Mouse (Mus musculus): ENCODE measurements around the gene Tti1. TPM values are rescaled to one million over a fixed set of nuclear protein-coding genes. Genes with fewer than 3 reads are reported as not detected.

Tti1 gene
- polyA plus RNA-seq, 1 experiment, result 11.3 TPM

DNA sequence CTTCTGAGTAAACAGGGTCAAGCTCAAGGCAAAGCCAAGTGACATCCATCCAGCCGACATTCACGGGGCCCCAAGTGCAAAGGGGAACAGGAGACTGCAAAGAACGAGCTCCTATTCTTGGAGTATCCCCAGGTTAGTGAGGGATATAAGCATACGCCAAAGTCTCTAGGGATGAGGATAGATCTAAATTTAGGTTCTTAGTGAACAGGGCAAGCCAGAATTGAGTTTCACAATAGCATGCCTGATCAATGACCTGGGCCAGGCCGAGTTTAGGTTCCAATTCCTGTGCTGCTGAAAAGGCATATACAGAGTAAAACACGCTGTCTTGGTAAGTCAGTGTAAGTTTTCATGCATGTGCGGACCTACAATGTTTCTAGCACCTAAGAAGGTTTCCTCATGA is 18.9 kb downstream of the Tti1 start:
- Histone ChIP-seq H3ac (ENCODE audit: control insufficient read depth, insufficient read length) (no peak overlapping the region), H3K79me2 (ENCODE audit: control insufficient read depth, insufficient read depth) (peaks cover 11% of the 10 kb centered on the region), H3K4me3 (no peak overlapping the region), H3K36me3 (ENCODE audit: control insufficient read depth, insufficient read depth) (peaks cover 11% of the 10 kb centered on the region), H3K4me2 (ENCODE audit: low read depth) (no peak overlapping the region), H3K27me3 (ENCODE audit: control insufficient read depth, insufficient read depth, insufficient read length) (no peaks in the 10 kb centered on the region)
- TF ChIP-seq MAX (IDR thresholded peaks at IDR 0.05; ENCODE audit: low read depth), result no peak
- no peak for TF ChIP-seq REST (IDR thresholded peaks at IDR 0.05; ENCODE audit: insufficient read depth, insufficient read length)
- no peak for TF ChIP-seq POLR2AphosphoS2 (IDR thresholded peaks at IDR 0.05; ENCODE audit: insufficient read length, low read depth)
- TF ChIP-seq MYOG (IDR thresholded peaks at IDR 0.05; ENCODE audit: control insufficient read depth in 1 of 3, insufficient read depth in 1 of 3, insufficient read length in 2 of 3, low read depth in 2 of 3), result no peak
- no peak for TF ChIP-seq CEBPB (IDR thresholded peaks at IDR 0.05; ENCODE audit: insufficient read depth, poor library complexity, severe bottlenecking)
- TF ChIP-seq USF1 (IDR thresholded peaks at IDR 0.05; ENCODE audit: low read depth), result no peak
- TF ChIP-seq TCF3 (IDR thresholded peaks at IDR 0.05; ENCODE audit: insufficient read length, low read depth), result no peak
- TF ChIP-seq POLR2A (IDR thresholded peaks at IDR 0.05; ENCODE audit: insufficient read length, low read depth), result no peak
- no peak for TF ChIP-seq TCF12 (IDR thresholded peaks at IDR 0.05; ENCODE audit: insufficient read depth, poor library complexity, severe bottlenecking)

- TF ChIP-seq POLR2A (IDR thresholded peaks at IDR 0.05; ENCODE audit: insufficient read length, low read depth) (no peak), MAX (IDR thresholded peaks at IDR 0.05; ENCODE audit: low read depth) (no peak), REST (IDR thresholded peaks at IDR 0.05; ENCODE audit: insufficient read depth, insufficient read length) (no peak), MYOG (IDR thresholded peaks at IDR 0.05; ENCODE audit: control insufficient read depth in 1 of 3, insufficient read depth in 1 of 3, insufficient read length in 2 of 3, low read depth in 2 of 3) (no peak), TCF12 (IDR thresholded peaks at IDR 0.05; ENCODE audit: insufficient read depth, poor library complexity, severe bottlenecking) (no peak), POLR2AphosphoS2 (IDR thresholded peaks at IDR 0.05; ENCODE audit: insufficient read length, low read depth) (no peak), TCF3 (IDR thresholded peaks at IDR 0.05; ENCODE audit: insufficient read length, low read depth) (no peak), CEBPB (IDR thresholded peaks at IDR 0.05; ENCODE audit: insufficient read depth, poor library complexity, severe bottlenecking) (no peak), USF1 (IDR thresholded peaks at IDR 0.05; ENCODE audit: low read depth) (no peak), MYOD1 (IDR thresholded peaks at IDR 0.05; ENCODE audit: control insufficient read depth in 1 of 3, insufficient read length in 2 of 3, low read depth in 2 of 3) (no peak), SRF (IDR thresholded peaks at IDR 0.05; ENCODE audit: control insufficient read depth, insufficient read length, low read depth) (no peak), E2F4 (IDR thresholded peaks at IDR 0.05; ENCODE audit: insufficient read depth) (no peak)
- H3K79me2 ChIP-seq (ENCODE audit: control insufficient read depth, insufficient read depth), result no peaks in the 10 kb centered on the region
- no peak overlapping the region for H3ac ChIP-seq (ENCODE audit: control insufficient read depth, insufficient read length)
- no peak overlapping the region for H3K4me2 ChIP-seq (ENCODE audit: low read depth)
- no peaks in the 10 kb centered on the region for H3K27me3 ChIP-seq (ENCODE audit: control insufficient read depth, insufficient read depth, insufficient read length)
- H3K36me3 ChIP-seq (ENCODE audit: control insufficient read depth, insufficient read depth), result peaks cover 11% of the 10 kb centered on the region
- H3K4me3 ChIP-seq, result no peak overlapping the region
These were observed 22.6 kb downstream of the Tti1 start for GRCm38 (mm10) chr2:158005641-158006040.

DNA sequence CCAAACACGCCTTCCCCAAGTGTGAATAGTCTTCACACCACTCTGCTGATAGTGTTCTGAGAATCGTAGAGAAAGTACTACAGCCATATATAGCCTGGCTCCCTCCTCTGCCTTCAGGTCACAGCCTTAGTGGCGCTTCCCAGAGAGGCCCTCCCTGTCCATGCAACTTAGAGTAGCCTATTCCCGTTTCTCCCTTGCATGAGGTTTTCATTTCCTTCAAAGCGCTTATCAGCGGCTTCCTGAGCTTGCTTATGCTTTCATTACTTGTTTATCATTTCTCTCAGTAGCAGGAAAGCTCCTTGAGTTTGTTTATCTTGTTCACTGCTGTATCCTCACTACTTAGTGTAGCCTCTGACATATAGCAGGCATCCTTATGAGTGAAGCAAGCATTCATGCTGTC is 23.6 kb downstream of the Tti1 start:
- Histone ChIP-seq H3K36me3 (ENCODE audit: control insufficient read depth, insufficient read depth) (peaks cover 17% of the 10 kb centered on the region), H3K27me3 (ENCODE audit: control insufficient read depth, insufficient read depth, insufficient read length) (no peaks in the 10 kb centered on the region), H3ac (ENCODE audit: control insufficient read depth, insufficient read length) (no peak overlapping the region)

DNA sequence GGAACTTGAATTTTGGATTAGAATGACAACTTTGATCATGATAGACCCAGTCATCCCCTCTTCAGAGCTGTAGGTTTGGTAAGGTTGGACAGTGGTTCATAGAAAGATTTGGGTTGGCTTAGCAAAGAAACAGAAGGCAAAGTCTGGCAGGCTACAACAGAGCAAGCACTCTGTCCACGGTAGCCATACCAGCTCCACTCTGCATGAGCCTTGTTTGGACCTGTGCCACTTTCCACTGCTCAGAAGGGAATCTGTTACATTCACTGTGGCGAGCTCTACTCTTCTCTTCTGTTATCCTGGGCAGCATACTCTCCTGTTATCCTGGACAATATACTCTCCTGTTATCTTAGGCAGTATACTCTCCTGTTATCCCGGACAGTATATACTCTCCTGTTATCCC is 29.4 kb downstream of the Tti1 start:
- no peak overlapping the region for H3ac ChIP-seq (ENCODE audit: control insufficient read depth, insufficient read length)
- H3K79me2 ChIP-seq (ENCODE audit: control insufficient read depth, insufficient read depth), result no peaks in the 10 kb centered on the region
- H3K27me3 ChIP-seq (ENCODE audit: control insufficient read depth, insufficient read depth, insufficient read length), result no peaks in the 10 kb centered on the region
- no peak overlapping the region for H3K4me3 ChIP-seq
- no peak overlapping the region for H3K4me2 ChIP-seq (ENCODE audit: low read depth)
- peaks cover 35% of the 10 kb centered on the region for H3K36me3 ChIP-seq (ENCODE audit: control insufficient read depth, insufficient read depth)
- no peak for TF ChIP-seq POLR2AphosphoS2 (IDR thresholded peaks at IDR 0.05; ENCODE audit: insufficient read length, low read depth)

More for the DNA sequence above, 23.6 kb downstream of the Tti1 start:
- no peak overlapping the region for H3K4me2 ChIP-seq (ENCODE audit: low read depth)
- H3K79me2 ChIP-seq (ENCODE audit: control insufficient read depth, insufficient read depth), result no peaks in the 10 kb centered on the region
- H3K4me3 ChIP-seq, result no peak overlapping the region
- no peak for TF ChIP-seq MAX (IDR thresholded peaks at IDR 0.05; ENCODE audit: low read depth)
- no peak for TF ChIP-seq POLR2AphosphoS2 (IDR thresholded peaks at IDR 0.05; ENCODE audit: insufficient read length, low read depth)
- TF ChIP-seq TCF12 (IDR thresholded peaks at IDR 0.05; ENCODE audit: insufficient read depth, poor library complexity, severe bottlenecking), result no peak
- TF ChIP-seq CEBPB (IDR thresholded peaks at IDR 0.05; ENCODE audit: insufficient read depth, poor library complexity, severe bottlenecking), result no peak
- TF ChIP-seq MYOG (IDR thresholded peaks at IDR 0.05; ENCODE audit: control insufficient read depth in 1 of 3, insufficient read depth in 1 of 3, insufficient read length in 2 of 3, low read depth in 2 of 3), result no peak
- TF ChIP-seq E2F4 (IDR thresholded peaks at IDR 0.05; ENCODE audit: insufficient read depth), result no peak
- TF ChIP-seq MYOD1 (IDR thresholded peaks at IDR 0.05; ENCODE audit: control insufficient read depth in 1 of 3, insufficient read length in 2 of 3, low read depth in 2 of 3), result no peak
- no peak for TF ChIP-seq USF1 (IDR thresholded peaks at IDR 0.05; ENCODE audit: low read depth)
- no peak for TF ChIP-seq SRF (IDR thresholded peaks at IDR 0.05; ENCODE audit: control insufficient read depth, insufficient read length, low read depth)
- TF ChIP-seq REST (IDR thresholded peaks at IDR 0.05; ENCODE audit: insufficient read depth, insufficient read length), result no peak
- TF ChIP-seq POLR2A (IDR thresholded peaks at IDR 0.05; ENCODE audit: insufficient read length, low read depth), result no peak
- TF ChIP-seq TCF3 (IDR thresholded peaks at IDR 0.05; ENCODE audit: insufficient read length, low read depth), result no peak

- H3K36me3 ChIP-seq (ENCODE audit: control insufficient read depth, insufficient read depth), result peaks cover 25% of the 10 kb centered on the region
- H3K4me3 ChIP-seq, result no peak overlapping the region
- no peak overlapping the region for H3K4me2 ChIP-seq (ENCODE audit: low read depth)
- TF ChIP-seq TCF12 (IDR thresholded peaks at IDR 0.05; ENCODE audit: insufficient read depth, poor library complexity, severe bottlenecking) (no peak), TCF3 (IDR thresholded peaks at IDR 0.05; ENCODE audit: insufficient read length, low read depth) (no peak), MAX (IDR thresholded peaks at IDR 0.05; ENCODE audit: low read depth) (no peak), MYOD1 (IDR thresholded peaks at IDR 0.05; ENCODE audit: control insufficient read depth in 1 of 3, insufficient read length in 2 of 3, low read depth in 2 of 3) (no peak)
- no peaks in the 10 kb centered on the region for H3K79me2 ChIP-seq (ENCODE audit: control insufficient read depth, insufficient read depth)
- H3K27me3 ChIP-seq (ENCODE audit: control insufficient read depth, insufficient read depth, insufficient read length), result no peaks in the 10 kb centered on the region
- no peak overlapping the region for H3ac ChIP-seq (ENCODE audit: control insufficient read depth, insufficient read length)
These were observed 35.7 kb downstream of the Tti1 start for GRCm38 (mm10) chr2:157992501-157992900.

All from myocyte (in vitro differentiated cells).